Mouse (Mus musculus): ENCODE data around the gene Yju2. TPM values are rescaled to one million over a fixed set of nuclear protein-coding genes. Genes with fewer than 3 reads are reported as not detected.
"Not testable (repeated sequence)": the region's sequence is repeated elsewhere in the genome, so short reads cannot be mapped to it uniquely, and the experiment has no call there.

The Yju2 gene
- 24.3 and 27.9 TPM in 2 replicates for polyA plus RNA-seq (2014; fragmentation: Nextera tagmentation; extraction: Ambion mirVana)

DNA sequence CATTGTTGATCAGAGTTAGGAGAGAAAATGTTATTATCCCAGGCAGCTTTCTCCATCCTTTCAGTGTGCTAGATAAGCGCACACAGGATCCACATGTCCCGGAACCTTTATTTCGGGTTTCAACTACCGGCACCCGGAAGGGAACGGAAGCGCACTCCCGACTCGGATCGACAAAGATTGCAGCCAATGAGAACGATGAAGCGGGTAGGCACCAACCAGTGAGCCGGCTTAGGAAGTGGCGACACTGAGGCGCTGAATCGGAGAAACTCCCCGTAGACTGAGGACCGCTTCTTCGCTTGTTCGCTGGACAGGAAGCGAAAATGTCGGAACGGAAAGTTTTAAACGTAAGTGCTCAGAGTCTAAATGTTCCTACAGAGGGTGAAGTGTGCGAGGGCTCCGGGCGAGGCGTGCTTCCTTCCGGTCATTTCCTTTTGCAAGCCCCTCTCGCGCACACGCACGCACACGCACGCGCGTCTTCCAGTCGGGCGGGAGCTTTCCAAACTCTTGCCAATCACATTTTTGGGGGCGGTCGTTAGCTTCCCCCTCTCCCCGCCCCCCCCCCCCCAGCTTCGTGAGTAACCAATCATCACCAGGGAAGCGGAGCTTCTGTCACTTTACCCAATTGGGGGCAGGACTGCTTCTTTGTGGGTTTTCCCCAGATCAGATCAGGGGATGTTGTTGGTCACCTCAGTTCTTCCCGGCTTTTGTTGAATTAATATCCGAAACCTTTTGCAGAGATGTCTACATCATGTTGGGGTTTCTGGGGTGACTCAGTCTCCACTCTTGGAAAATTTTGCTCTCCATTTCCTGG is at the start of gene Yju2:
Gene Yju2, plus strand, starts transcription at position 182 of the 811 bp plus-strand sequence.
- peak within 1 kb of the TSS; percentile 65 for H3K9ac ChIP-seq (ENCODE audit: low read depth, low read length)
- H3K36me3 ChIP-seq (ENCODE audit: control insufficient read depth, insufficient read depth, low read length) = peaks cover 25% of the 10 kb centered on the region
- H3K27me3 ChIP-seq (ENCODE audit: control insufficient read depth, insufficient read depth, low read length) = no peaks in the 10 kb centered on the region
- 0 out of 2 replicates have a peak, but pooled peaks cover 9% of the 10 kb centered on the region for H3K4me1 ChIP-seq (ENCODE audit: control insufficient read depth, insufficient read depth, low read length)
- under 1% methylated on average over 46 of the region's 46 CpGs for WGBS
- H3K9me3 ChIP-seq (ENCODE audit: control insufficient read depth, low read length) = no peaks in the 10 kb centered on the region
- peak; percentile 91 for ATAC-seq (ENCODE audit: low FRiP score, low TSS enrichment)
- peak within 1 kb of the TSS; percentile 58 for H3K4me3 ChIP-seq (ENCODE audit: low read length)
- H3K4me2 ChIP-seq (replicated peaks; ENCODE audit: low read depth, low read length) = peak within 1 kb of the TSS; percentile 62
- H3K27ac ChIP-seq (ENCODE audit: low read depth, low read length) = peak within 1 kb of the TSS; percentile 98

DNA sequence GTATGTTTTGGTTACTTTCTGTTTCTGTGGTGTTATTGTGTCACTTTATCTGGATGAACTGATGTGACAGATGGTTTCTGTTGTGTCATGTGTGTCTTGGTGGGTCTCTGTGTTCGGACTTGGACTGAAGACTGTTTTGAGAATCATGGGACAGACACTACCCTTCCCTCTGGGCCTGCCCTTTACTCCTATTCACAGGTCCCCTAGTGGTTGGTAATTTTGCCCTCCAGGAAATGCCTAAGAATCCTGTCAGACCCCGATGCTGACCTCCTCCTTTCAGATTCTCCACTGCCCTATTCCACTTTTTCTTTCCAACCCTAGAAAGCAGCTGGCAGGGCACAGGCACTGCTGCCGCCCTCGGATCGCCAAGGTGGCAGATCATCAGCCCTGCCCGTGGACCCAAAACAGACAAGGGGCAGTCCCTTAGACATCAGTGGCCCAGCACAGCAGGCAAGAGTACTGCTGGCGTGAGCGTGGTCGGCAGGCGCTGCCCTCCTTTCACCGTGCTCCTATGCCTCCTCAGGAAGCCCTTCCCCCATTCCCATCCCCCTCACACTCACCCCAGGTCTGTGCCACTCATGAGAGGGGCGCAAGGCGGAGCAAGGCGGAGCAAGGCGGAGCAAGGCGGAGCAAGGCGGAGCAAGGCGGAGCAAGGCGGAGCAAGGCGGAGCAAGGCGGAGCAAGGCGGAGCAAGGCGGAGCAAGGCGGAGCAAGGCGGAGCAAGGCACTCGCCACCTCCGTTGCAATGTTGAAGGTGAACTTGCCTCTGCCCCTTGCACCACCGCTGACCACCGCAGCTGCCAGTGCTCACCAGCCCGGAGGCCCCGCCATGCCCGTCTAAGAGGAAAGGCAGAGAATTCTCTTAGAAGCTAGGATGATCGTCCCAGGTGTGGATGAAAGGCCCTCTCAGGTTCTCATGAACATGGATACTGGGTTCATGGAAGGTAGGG is 27.1 kb upstream of the Yju2 start:
- Histone ChIP-seq H3K27me3 (ENCODE audit: control insufficient read depth, insufficient read depth, low read length) (no peaks in the 10 kb centered on the region), H3K9ac (ENCODE audit: low read depth, low read length) (peak overlapping the region; percentile 71), H3K4me2 (replicated peaks; ENCODE audit: low read depth, low read length) (peak overlapping the region; percentile 48), H3K4me3 (ENCODE audit: low read length) (peak overlapping the region; percentile 64), H3K9me3 (ENCODE audit: control insufficient read depth, low read length) (peaks cover 4% of the 10 kb centered on the region; the same call in 1 of the 2 replicates), H3K27ac (ENCODE audit: low read depth, low read length) (peak overlapping the region; percentile 38), H3K4me1 (ENCODE audit: control insufficient read depth, insufficient read depth, low read length) (no peaks in the 10 kb centered on the region), H3K36me3 (ENCODE audit: control insufficient read depth, insufficient read depth, low read length) (no peaks in the 10 kb centered on the region)
- peak; percentile 95 for ATAC-seq (ENCODE audit: low FRiP score, low TSS enrichment)
- WGBS = under 1% methylated on average over 29 of the region's 33 CpGs

DNA sequence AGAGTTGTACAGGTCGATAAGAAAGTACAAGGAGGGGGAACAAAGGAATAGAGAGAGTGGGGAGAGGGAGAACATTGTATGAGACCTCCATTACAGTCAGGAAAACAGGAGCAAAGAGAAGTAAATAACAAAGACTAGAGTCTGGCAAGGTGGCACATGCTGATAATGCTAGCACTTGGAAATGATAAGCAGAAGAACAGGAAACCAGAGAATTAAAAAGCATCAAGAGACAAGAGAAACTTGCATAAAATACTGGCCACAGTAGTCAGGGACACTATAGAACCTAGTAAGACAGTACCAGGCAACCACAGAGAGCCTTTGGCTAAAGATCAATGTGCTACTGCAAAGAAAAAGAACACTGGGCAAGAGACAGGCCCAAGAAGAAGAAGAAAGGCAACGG is 26.3 kb upstream of the Yju2 start:
- peaks cover 4% of the 10 kb centered on the region; the same call in 1 of the 2 replicates for H3K9me3 ChIP-seq (ENCODE audit: control insufficient read depth, low read length)
- WGBS = 71% methylated on average over 2 of the region's 2 CpGs
- H3K36me3 ChIP-seq (ENCODE audit: control insufficient read depth, insufficient read depth, low read length) = no peaks in the 10 kb centered on the region
- no peak overlapping the region for H3K27ac ChIP-seq (ENCODE audit: low read depth, low read length)
- peak overlapping the region; percentile 64 for H3K4me3 ChIP-seq (ENCODE audit: low read length)
- H3K4me1 ChIP-seq (ENCODE audit: control insufficient read depth, insufficient read depth, low read length) = no peaks in the 10 kb centered on the region
- ATAC-seq (ENCODE audit: low FRiP score, low TSS enrichment) = no peak
- H3K9ac ChIP-seq (ENCODE audit: low read depth, low read length) = peak overlapping the region; percentile 44; the same call in 1 of the 2 replicates
- H3K4me2 ChIP-seq (replicated peaks; ENCODE audit: low read depth, low read length) = peak overlapping the region; percentile 48
- no peaks in the 10 kb centered on the region for H3K27me3 ChIP-seq (ENCODE audit: control insufficient read depth, insufficient read depth, low read length)

DNA sequence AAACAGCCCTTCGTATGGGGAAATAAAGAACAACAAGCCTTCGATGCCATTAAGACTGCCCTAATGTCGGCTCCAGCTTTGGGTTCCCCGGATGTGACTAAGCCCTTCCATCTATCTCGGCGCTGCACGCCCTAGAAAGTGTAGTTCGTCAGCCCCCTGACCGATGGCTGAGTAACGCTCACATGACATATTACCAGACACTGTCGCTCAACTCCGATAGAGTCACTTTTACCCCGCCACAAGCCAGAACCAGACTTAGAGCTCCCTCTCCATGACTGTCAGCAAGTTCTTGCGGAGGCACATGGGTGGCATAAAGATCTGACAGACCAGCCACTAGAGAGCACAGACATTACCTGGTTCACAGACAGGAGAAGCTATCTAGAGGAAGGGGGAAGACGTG is 25.7 kb upstream of the Yju2 start:
- H3K27me3 ChIP-seq (ENCODE audit: control insufficient read depth, insufficient read depth, low read length) = no peaks in the 10 kb centered on the region
- peak overlapping the region; percentile 48; the same call in 1 of the 2 replicates for H3K4me2 ChIP-seq (replicated peaks; ENCODE audit: low read depth, low read length)

DNA sequence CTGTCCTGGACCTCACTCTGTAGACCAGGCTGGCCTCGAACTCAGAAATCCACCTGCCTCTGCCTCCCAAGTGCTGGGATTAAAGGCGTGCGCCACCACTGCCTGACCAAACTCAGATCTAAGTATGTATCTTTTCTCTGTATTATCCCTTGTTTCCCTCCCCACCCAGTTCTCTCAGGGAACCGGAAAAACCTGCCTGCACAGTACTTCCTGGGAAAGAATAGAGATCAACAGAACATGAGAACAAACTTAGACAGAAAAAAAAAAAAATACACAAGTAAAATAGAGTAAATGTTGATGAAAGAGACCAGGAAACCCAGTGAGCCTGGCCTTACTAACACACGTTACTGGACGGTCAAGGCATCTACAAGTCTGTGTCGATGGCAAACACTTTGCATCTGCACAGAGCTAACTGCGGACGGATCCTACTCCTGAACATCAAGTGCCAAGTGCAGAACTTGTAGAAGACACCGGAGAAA is 14.5 kb upstream of the Yju2 start:
- H3K4me1 ChIP-seq (ENCODE audit: control insufficient read depth, insufficient read depth, low read length); H3K36me3 ChIP-seq (ENCODE audit: control insufficient read depth, insufficient read depth, low read length); H3K9me3 ChIP-seq (ENCODE audit: control insufficient read depth, low read length); ATAC-seq (ENCODE audit: low FRiP score, low TSS enrichment); H3K27me3 ChIP-seq (ENCODE audit: control insufficient read depth, insufficient read depth, low read length): not testable (repeated sequence)
- Histone ChIP-seq H3K9ac (ENCODE audit: low read depth, low read length) (peak overlapping the region; percentile 57; the same call in 1 of the 2 replicates), H3K4me3 (ENCODE audit: low read length) (peak overlapping the region; percentile 35), H3K27ac (ENCODE audit: low read depth, low read length) (peak overlapping the region; percentile 83), H3K4me2 (replicated peaks; ENCODE audit: low read depth, low read length) (peak overlapping the region; percentile 55)
- WGBS = 39% methylated on average over 10 of the region's 10 CpGs

More for the DNA sequence above, 25.7 kb upstream of the Yju2 start:
- Histone ChIP-seq H3K4me1 (ENCODE audit: control insufficient read depth, insufficient read depth, low read length) (no peaks in the 10 kb centered on the region), H3K36me3 (ENCODE audit: control insufficient read depth, insufficient read depth, low read length) (no peaks in the 10 kb centered on the region), H3K4me3 (ENCODE audit: low read length) (no peak overlapping the region), H3K9me3 (ENCODE audit: control insufficient read depth, low read length) (peaks cover 4% of the 10 kb centered on the region), H3K9ac (ENCODE audit: low read depth, low read length) (no peak overlapping the region), H3K27ac (ENCODE audit: low read depth, low read length) (no peak overlapping the region)
- WGBS = 95% methylated on average over 15 of the region's 15 CpGs
- ATAC-seq (ENCODE audit: low FRiP score, low TSS enrichment) = no peak

DNA sequence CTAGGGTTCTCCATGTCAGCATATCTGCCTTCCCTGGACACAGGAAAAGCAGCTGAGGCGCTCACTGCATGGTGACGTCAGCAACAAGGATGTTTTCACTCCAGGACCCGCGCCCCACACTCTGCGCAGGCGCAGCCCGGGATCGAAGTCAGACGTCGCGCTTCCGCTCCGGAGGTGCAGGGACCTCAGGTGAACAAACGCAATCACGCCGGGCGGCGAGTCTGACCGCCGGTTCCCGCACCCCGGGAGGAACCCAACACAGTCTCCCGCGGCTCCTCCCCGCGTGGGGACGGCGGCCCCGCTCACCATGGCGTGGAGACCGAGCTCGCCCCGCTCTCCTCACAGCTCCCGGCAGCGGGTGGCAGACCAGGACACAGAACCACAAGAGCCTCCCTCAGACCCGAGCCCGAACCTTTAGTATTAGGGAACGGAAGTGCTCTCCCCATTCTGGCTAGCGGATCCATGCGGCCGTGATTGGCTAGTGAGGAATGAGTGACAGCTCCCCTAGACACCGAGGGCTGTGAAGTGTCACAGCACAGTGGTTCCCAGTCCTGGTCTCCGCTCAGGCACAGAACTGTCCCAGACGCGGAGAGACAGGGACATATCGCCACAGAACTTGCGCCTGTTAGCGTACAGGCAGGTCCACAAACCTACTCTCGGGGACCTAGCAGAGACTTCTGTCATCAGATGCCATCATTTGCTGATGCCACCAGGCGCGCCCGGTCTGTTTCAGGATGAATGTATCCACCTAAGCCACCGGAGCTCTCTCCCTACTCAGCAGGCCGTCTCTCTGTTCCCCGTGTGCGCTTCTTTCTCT is 13.8 kb upstream of the Yju2 start:
- H3K27ac ChIP-seq (ENCODE audit: low read depth, low read length) = peak overlapping the region; percentile 83
- WGBS = under 1% methylated on average over 51 of the region's 56 CpGs

DNA sequence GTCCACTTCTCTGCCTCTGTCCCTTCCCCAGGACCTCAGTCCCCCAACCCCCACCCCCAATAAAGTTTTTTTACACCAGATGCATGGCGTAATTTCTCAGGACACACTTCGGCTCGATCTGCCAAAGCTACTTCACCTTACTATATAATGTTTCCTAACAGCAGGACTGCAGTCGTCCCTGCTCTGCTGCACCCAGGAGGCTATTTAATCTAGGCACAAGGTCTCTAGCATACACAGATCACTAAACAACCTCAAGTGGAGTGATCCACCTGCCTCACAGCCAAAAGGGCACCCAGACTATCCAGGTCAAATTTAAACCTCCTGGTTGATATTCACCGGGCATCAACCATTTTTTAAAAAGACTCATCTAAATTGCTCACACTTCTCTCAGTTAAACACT is 13.2 kb upstream of the Yju2 start:
- WGBS = 23% methylated on average over 5 of the region's 5 CpGs
- ATAC-seq (ENCODE audit: low FRiP score, low TSS enrichment) = no peak
- Histone ChIP-seq H3K27ac (ENCODE audit: low read depth, low read length) (no peak overlapping the region; the same call in 1 of the 2 replicates), H3K36me3 (ENCODE audit: control insufficient read depth, insufficient read depth, low read length) (no peaks in the 10 kb centered on the region; the same call in 1 of the 2 replicates), H3K4me3 (ENCODE audit: low read length) (peak overlapping the region; percentile 35), H3K9me3 (ENCODE audit: control insufficient read depth, low read length) (no peaks in the 10 kb centered on the region), H3K4me2 (replicated peaks; ENCODE audit: low read depth, low read length) (peak overlapping the region; percentile 55), H3K9ac (ENCODE audit: low read depth, low read length) (peak overlapping the region; percentile 57), H3K27me3 (ENCODE audit: control insufficient read depth, insufficient read depth, low read length) (no peaks in the 10 kb centered on the region), H3K4me1 (ENCODE audit: control insufficient read depth, insufficient read depth, low read length) (no peaks in the 10 kb centered on the region)

More for the DNA sequence above, 13.8 kb upstream of the Yju2 start:
- H3K36me3 ChIP-seq (ENCODE audit: control insufficient read depth, insufficient read depth, low read length); H3K27me3 ChIP-seq (ENCODE audit: control insufficient read depth, insufficient read depth, low read length); H3K9me3 ChIP-seq (ENCODE audit: control insufficient read depth, low read length); H3K4me1 ChIP-seq (ENCODE audit: control insufficient read depth, insufficient read depth, low read length): not testable (repeated sequence)
- Histone ChIP-seq H3K4me2 (replicated peaks; ENCODE audit: low read depth, low read length) (peak overlapping the region; percentile 55), H3K4me3 (ENCODE audit: low read length) (peak overlapping the region; percentile 35), H3K9ac (ENCODE audit: low read depth, low read length) (peak overlapping the region; percentile 57)
- peak; percentile 96 for ATAC-seq (ENCODE audit: low FRiP score, low TSS enrichment)

DNA sequence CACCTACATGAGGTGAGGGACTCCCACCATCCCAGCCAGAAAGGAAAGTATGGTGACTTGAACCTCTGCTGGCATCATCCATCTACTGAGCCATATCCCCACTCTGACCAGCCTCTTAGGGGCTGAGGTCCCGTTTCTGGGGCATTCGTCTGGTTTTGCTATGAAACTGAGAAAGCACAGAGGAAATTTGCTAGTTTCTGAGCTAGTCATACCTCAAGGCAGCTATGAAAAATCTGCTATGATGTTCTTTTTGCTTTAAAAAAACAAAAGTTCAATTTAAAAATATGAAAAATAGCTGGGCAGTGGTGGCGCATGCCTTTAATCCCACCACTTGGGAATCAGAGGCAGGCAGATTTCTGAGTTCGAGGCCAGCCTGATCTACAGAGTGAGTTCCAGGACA is 10.3 kb upstream of the Yju2 start:
- Histone ChIP-seq H3K9me3 (ENCODE audit: control insufficient read depth, low read length) (no peaks in the 10 kb centered on the region), H3K4me3 (ENCODE audit: low read length) (no peak overlapping the region), H3K4me2 (replicated peaks; ENCODE audit: low read depth, low read length) (no peak overlapping the region), H3K36me3 (ENCODE audit: control insufficient read depth, insufficient read depth, low read length) (no peaks in the 10 kb centered on the region), H3K4me1 (ENCODE audit: control insufficient read depth, insufficient read depth, low read length) (no peaks in the 10 kb centered on the region), H3K27me3 (ENCODE audit: control insufficient read depth, insufficient read depth, low read length) (no peaks in the 10 kb centered on the region), H3K27ac (ENCODE audit: low read depth, low read length) (no peak overlapping the region), H3K9ac (ENCODE audit: low read depth, low read length) (no peak overlapping the region)
- no peak for ATAC-seq (ENCODE audit: low FRiP score, low TSS enrichment)
- WGBS = 86% methylated on average over 4 of the region's 4 CpGs

Measured in kidney, embryonic 14.5 days (tissue).